Mouse (Mus musculus): ENCODE data around the gene Clic6. TPM values are rescaled to one million over a fixed set of nuclear protein-coding genes. Genes with fewer than 3 reads are reported as not detected.

The Clic6 gene
- total RNA-seq, 1 experiment from 2014 or later, result not detected

DNA sequence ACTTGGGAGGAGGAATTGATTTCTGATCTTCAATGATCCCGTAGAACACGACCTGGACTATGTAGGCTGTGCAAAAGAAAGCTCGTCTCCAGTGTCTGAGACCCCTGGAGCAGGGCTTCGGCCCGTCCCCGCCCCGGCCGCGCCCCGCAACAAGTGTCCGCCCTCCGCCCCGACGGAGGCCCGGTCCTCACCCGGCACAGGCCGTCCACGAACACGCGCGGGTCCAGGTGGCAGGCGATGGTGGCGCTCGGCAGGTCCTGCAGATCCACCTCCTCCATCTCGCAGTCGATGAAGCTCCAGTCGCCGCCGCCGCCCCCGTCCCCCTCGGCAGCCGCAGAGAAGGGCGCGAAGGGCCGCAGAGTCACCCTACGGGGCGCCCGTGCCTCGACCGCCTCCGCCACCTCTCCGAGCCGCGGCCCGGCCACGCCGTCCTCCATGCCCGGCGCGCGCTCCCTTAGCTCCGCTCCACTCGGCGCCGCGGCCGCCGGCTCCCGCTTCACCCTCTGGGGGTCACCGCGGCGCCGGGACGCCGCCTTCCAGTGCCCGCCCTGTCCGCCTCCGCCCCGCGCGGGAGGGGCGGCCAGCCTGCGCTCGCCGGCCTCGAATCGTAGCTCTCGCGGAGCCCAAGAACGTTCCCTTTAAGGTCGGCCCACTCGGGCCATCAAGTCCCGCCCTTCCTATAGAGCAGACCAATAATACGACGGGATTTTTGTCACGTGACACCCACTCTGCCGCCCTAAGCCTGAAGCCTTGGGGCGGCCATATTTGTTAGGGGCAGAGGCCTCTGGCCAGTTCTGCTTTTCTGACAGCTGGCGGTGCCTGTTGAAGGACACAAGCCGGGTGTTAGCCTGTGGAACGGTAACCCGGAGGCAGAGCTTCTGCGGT, 19.7 kb upstream of the Clic6 start:
- peak; percentile 95 for ATAC-seq (ENCODE audit: extremely low read depth, insufficient number of reproducible peaks, low FRiP score, poor library complexity, severe bottlenecking)

DNA sequence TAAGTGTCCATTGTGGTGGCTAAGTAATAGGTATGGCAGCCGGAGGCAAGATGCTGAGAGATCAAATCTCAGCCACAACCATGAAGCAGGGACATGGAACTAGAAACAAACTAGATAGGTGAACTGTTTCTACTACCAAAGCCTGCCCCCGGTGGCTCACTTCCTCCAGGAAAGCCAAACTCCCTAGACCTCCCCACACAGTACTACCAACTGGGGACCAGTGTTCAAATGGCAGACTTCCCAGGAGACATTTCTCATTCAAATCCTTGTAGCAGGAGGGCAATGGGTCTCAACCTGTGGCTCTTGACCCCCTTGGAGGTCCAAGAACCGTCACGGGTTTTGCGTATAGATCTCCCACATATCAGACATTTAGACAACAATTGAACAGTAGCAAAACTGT, 18.5 kb upstream of the Clic6 start:
- no peak for ATAC-seq (ENCODE audit: extremely low read depth, insufficient number of reproducible peaks, low FRiP score, poor library complexity, severe bottlenecking)

DNA sequence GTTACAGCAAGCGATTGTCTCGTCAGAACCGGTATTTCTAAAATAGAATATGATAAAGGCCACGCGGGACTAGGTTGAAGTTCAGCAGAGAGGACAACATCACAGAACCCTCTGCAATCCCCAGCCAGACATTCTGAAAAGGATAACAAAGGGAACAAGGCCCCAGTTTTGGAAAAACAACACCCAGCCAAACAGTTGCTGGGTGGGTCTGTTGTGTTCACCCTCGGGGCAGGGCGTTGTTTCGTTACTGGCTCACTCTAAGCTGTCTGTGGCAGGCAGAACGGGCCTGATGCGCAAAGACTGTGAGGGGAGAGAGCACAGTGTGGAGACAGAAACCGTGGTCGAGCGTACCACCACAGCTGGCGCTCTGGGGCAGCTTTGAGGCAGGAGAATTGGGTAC, 17.1 kb upstream of the Clic6 start:
- no peak for ATAC-seq (ENCODE audit: extremely low read depth, insufficient number of reproducible peaks, low FRiP score, poor library complexity, severe bottlenecking)

DNA sequence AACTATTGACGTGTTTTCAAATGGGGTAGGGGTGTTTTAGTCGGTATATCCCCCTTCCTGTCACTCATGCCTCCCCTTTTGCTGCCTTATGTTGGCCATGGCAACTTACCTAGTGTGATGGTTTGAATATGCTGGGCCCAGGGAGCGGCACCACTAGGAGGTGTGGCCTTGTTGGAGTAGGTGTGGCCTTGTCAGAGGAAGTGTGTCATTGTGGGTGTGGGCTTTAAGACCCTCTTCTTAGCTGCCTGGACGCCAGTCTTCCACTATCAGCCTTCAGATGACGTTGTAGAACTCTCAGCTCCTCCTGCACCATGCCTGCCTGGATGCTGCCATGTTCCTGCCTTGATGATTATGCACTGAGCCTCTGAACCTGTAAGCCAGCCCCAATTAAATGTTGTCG, 14.8 kb upstream of the Clic6 start, which contains the start of gene Rcan1:
Gene Rcan1, minus strand, starts transcription at position 162 of the 400 bp plus-strand sequence.
- ATAC-seq (ENCODE audit: extremely low read depth, insufficient number of reproducible peaks, low FRiP score, poor library complexity, severe bottlenecking), result no peak

DNA sequence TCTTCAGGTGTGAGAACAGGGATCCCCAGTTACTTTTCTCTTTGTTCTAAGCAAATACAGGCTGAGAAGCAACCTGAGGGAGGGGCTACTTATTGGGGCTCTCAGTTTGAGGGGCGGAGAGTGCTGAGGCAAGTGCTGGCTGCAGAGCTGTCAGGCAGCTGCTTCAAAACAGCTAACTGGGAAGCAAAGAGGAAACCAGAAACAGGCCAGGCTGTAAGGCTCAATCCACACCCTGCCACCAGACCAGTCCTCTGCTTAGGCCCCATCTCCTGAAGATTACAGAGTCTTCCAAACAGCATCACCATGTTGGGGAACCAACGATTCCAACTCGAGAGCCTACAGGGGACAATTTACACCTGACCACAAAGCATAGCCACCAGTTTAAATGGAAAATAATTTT, 12.6 kb upstream of the Clic6 start:
- no peak for ATAC-seq (ENCODE audit: extremely low read depth, insufficient number of reproducible peaks, low FRiP score, poor library complexity, severe bottlenecking)

DNA sequence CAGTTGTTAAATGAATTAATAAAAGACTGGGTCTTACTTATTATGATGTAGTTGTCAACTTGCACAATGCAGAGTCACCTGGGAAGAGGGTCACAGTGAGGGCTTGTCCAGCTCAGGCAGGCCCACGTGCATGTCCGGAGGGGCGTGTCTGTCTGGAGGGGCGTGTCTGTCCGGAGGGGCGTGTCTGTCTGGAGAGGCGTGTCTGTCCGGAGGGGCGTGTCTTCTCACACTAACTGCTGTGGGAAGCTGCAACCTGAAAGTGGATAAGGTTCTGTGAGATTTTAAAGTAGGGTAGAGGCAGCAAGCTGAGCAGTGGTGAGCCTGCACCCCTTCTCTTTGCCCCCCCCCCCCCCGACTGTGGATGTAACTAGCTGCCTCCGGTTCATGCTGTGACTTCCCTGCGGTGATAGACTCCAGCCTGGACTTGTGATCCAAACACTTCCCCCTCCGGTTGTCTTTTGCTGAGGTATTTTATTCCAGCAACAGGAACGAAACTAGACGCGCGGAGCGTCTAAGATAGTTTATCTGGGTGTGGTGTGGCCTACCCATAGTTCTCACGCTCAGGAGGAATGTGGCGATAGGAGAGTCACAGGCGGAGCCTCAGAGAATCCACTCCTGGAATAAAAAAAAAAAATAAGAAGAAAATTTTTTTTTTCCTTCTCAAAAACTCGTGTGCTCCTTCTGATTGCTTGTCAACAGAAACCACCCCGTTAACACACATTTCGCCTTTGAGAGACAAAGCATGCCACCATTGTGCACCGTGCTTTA, 10.3 kb upstream of the Clic6 start:
- ATAC-seq (ENCODE audit: extremely low read depth, insufficient number of reproducible peaks, low FRiP score, poor library complexity, severe bottlenecking), result no peak

DNA sequence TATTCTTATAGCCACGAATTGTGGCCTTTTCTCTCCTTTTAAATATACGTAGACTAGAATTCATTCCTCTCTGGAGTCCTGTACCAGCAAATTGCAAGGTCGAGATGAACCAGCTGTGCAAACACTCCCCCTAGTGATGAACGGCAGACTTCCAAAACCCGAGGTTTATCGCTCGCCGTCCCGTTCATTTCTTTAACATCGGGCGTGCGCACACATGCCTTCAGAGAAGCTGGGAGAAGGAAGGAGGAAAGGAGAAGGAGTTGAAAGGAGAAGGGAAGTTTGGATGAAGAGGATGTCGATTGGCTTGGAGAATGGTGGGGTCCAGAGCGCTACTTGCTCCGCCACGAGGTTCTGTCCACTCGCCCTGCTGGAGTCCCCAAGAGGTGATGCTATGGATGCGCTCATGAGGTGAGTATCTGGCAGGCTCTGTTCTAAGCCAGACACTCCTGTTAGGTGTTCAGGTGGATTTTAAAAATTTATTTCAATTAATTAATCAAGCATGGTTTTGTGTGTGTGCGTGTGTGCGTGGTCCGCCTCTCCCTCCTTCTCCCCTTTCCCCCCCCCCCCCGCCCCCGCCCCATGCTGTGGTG, 6.9 kb upstream of the Clic6 start:
- ATAC-seq (ENCODE audit: extremely low read depth, insufficient number of reproducible peaks, low FRiP score, poor library complexity, severe bottlenecking), result no peak

DNA sequence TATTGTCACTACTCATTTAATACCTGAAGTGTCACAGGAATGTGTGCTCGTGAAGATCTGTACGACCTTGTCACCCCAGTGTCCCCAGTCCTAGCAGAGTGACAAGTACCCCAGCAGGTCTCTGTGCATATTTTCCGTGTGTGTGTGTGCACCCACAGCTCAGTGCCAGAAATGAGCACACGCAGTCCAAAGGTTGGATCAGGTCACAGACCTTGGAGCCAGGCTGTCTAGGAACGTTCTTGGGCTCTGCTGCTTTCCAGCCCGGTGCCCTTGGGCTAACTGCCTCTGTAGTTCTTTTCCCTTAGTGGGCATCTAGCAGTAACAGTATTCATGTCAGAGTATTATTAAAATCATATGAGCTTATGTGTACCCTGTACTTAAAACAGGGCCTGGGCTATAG, 1.6 kb downstream of the Clic6 start:
- no peak for ATAC-seq (ENCODE audit: extremely low read depth, insufficient number of reproducible peaks, low FRiP score, poor library complexity, severe bottlenecking)

DNA sequence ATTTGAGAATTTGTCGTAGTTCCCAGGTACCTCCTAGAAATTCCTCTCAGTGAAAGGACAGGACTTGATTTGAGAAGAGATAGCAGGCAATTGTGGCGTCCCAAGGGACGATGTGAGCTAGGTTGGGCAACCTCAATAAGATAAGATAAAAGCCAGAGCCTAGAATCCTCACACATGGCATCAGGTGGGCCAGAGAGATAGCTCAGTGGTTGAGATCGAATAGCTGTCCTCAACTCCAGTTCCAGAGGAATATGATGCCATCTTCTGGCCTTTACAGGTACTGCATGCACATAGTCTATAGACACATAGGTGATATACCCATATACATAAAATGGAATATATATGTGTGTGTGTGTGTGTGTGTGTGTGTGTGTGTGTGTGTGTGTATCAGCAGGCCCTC, 2.0 kb downstream of the Clic6 start:
- 0 out of 2 replicates have a peak, but pooled peaks have one; percentile 44 for ATAC-seq (ENCODE audit: extremely low read depth, insufficient number of reproducible peaks, low FRiP score, poor library complexity, severe bottlenecking)

DNA sequence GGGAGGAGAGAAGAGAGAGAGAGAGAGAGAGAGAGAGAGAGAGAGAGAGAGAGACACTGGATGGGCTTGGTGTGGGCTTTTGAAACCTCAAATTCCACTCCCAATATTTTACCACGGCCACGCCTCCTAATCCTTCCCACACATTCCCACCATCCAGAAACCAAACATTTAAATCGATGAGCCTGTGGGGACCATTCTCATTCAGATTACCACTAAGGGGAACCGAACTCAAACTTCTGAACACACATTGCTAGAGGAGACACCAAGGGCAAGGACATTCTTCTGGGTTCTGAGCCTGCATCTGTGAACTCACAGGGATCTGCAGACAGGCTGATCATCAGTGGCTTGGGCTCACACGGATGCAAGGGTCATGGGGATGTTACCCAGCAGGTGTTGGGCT, 2.9 kb downstream of the Clic6 start:
- ATAC-seq (ENCODE audit: extremely low read depth, insufficient number of reproducible peaks, low FRiP score, poor library complexity, severe bottlenecking), result no peak

DNA sequence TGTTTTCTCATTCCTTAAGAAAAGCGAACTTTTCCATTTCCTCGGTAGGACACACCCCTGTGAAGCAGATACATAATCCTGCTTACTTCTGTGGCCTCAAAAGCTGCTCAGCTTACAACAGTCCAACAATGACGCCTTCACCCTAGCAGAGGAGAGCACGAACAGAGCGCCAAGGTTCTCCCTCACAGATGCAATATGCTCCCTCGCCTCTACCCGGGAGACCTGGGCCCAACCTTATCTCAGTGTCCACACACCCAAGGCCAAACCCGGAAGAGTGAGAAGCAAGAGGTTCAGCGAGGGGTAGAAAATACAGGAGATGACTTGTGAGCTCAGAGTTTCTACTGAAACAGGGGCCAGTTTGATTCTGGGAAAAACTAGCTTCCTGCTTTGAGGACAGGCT, 3.8 kb downstream of the Clic6 start:
- ATAC-seq (ENCODE audit: extremely low read depth, insufficient number of reproducible peaks, low FRiP score, poor library complexity, severe bottlenecking), result no peak

DNA sequence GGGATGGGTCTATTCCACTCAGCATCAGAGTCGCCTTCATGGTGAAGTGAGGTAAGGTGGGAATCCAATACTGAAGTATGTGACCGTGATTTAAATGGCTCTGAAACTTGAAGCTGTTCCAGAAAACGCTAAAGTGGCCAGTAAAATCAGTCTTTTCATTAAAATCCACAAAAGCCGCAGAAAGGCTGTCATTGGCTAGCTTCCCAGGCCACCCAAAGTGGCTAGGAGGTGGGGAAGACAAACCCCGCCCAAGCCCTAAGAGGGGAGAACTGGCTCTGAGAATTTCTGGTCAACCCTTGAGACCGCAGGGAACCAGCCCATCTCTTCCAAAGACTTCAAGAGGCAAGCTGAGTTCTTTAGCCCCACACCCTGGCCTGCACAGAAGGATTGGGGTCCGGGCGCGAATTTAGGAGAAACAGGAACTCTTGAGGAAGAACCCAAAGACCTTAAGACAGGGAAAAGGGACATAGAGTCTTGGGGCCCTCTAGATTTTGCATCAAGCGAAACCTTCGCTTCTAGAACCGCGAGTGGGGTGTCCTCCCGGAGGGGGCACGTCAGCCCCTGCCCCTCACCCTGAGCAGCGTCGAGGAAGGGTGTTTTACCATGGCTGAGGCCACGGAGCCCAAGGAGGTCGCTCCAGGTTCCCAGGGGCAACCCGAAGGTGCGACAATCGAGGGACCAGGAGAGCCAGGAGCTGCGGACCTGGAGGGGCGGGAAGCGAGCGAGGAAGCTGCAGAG, 12.5 kb downstream of the Clic6 start:
- ATAC-seq (ENCODE audit: extremely low read depth, insufficient number of reproducible peaks, low FRiP score, poor library complexity, severe bottlenecking), result no peak

DNA sequence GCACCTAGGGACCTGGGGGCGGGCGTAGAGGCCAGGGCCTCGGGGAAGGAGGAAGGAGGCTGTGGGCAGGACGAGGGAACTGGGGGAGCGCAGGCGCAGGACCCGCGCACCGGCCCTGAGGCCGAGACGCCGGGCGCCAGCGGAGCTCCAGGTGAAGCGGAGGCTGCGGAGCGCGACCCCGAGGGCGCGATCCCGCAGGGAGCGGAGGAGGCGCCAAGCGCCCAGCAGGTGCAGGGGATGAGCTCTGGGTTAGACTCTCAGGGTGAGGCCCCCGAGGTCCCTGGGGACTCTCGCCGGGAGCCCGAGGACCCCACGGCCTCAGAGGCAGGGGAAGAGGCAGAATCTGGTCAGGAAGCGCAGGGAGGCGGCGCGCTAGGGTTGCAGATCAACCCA, 13.0 kb downstream of the Clic6 start:
- ATAC-seq (ENCODE audit: extremely low read depth, insufficient number of reproducible peaks, low FRiP score, poor library complexity, severe bottlenecking), result no peak

DNA sequence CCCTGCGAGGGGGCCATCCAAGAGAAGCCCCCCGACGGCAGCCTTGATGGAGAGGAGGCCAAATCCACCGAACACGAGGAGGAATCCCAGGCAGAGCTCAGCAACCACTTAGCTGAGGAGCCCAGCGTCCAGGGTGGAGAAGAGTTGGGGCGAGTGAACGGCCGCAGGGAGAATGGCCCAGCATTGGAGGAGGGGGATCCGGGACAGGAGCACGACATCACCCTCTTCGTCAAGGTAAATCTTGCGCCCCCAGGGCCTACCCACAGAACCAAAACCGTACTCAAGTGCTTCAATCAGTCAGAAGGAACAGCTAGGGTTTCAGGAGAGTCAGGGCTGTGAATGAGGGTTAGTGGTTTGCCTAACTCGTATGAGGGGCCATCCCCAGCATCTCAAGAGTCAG, 13.8 kb downstream of the Clic6 start:
- no peak for ATAC-seq (ENCODE audit: extremely low read depth, insufficient number of reproducible peaks, low FRiP score, poor library complexity, severe bottlenecking)

DNA sequence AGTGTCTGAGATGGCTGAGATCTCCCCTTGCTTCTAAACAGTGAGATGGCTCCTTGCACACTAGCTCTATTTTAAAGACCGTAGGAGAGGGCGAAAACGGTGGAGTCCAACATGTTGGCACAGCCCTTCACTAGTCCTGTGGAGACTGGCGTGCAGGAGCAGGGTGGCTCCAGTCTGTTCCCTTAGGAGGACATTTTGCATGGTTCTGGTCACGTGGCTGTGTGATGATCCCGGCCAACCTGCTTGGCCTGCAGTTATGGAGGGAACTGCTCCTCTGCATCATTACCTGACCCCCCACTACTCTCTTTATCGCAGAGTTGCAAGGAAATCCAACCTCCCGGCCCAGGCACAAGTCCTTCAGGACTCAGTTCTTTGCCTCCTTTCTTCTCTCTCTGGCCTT, 15.0 kb downstream of the Clic6 start:
- no peak for ATAC-seq (ENCODE audit: extremely low read depth, insufficient number of reproducible peaks, low FRiP score, poor library complexity, severe bottlenecking)

DNA sequence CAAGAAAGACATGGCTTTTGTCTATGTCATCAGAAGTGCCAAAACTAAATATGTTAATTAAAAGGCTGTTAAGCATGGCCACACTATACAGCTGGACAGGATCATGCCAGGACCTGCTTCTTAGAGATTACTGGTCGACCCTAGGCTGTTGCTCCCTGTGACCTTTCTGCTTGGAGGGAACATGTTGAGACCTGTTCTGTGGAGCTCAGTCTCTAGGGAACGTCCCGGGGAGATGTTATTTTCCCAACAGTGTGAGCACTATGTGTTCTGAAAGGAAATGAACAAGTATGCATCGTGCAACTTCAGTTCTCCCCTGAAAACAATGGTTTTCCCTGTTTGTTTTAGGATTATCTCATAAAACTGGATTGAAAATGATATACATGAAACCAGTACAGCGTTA, 17.6 kb downstream of the Clic6 start:
- ATAC-seq (ENCODE audit: extremely low read depth, insufficient number of reproducible peaks, low FRiP score, poor library complexity, severe bottlenecking), result no peak

DNA sequence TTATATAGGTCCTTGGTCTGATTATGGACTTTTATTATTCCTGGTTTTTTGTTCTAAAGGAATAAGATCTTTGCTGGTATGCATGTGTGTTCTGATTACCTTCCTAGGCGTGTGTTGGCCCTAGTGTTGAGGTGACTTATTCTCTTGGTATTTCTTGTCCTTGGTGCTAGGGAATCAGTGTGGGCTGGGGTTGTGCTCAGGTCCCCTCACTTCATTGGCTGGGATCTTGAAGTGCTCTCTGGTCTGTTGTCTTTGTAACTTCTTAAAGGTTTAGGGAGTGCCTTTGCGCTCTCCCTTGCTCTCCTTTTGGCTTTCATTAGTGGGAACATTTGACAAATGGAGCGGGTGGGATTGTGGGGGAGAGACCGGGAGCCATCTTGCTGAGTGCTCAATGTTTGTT, 22.0 kb downstream of the Clic6 start:
- ATAC-seq (ENCODE audit: extremely low read depth, insufficient number of reproducible peaks, low FRiP score, poor library complexity, severe bottlenecking), result no peak

DNA sequence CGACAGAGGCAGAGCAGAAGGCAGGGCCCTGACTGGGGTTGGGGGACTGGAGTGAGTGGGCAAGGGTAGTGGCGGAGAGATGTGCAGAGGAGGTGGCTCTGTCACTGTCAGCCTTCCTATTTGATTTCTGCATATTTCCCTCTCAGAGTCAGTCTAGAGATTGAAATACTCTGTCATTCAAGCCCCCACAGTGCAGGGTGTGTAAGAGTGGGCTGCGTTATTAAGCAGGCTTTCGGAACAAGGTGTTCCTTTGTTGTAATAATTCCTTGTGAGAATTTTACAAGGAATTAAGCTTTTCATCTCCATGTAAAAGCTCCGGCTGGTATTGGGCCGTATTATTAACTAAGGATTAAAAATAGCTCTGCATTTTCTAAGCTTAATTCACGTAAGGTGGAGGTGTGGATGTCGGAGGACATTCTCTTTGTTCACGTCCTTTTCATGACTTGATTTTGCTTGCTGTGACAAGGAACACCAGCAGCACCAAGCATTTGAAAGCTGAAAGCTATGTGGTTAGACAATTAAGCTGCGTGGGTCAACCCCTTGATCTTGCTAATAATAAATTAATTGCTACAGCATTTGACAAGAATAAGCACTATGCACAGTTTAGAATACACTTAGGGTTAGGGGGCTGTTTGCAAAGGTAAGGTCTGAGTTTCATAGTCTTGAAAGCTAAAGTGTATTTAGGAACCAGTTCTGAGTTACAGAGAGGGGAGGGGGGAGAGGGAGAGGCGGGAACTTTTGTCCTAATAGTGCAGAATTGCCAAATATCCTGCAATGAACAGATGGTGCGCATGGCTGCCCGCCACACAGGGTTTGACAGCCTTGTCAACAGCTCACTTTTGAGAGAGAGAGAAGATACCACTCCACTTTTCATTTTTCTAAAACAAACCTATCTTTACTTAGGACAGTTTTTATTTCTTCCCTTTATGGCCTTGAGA, 25.6 kb downstream of the Clic6 start:
- no peak for ATAC-seq (ENCODE audit: extremely low read depth, insufficient number of reproducible peaks, low FRiP score, poor library complexity, severe bottlenecking)

All from neutrophil, adult 5-6 weeks (primary cell).